Mouse (Mus musculus) urinary bladder, postnatal 4 days (tissue): ENCODE results near the gene Zfp426.

ENCODE experiments used
- DNase-seq, 2 experiments: peaks; one replicate each; pipeline ENCODE4 v3.0.0; 2021 to 2022; ENCODE audit warnings: low spot score in 2 of 2

Zfp426 gene

DNA sequence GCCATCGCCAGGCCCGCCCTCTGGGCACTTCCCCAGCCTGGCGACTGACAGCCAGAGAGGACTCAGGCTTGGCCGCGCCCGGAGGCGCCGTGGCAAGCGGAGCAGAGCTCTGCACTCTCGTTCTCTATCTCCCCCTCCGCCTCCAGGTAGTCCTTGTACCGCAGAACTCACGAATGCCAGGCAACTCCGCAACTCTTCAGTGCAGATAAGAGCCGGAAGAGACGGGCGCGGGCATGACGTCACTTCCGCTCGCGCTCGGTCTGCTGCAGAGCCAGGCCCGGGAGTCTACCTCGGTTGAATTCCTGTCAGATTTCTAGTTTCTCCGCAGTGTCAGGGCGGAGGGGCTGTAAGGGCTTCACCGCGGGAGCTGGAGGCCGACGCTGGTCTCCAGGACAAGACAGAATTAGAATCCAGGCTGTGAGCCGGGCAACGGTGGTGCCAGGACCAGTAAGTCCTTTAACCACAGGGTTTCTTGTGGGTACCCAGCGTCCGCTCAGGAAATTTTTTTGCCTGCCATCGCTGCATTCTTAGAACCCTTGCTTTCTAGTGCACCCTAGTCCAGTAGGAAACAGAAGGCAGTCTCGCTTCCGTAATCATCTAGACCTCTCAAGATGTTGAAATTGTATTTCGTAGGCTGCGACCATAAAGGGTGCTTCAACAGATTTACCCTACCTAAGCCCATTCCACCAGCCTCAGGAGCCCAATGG lies at the start of gene Zfp426:
Gene Zfp426, minus strand, starts transcription at position 220 of the 707 bp plus-strand sequence.
- peak; percentile 71 to 81 for DNase-seq

- DNase-seq, result no peak
Measured at GRCm38 (mm10) chr9:20536598-20536997, 44.1 kb upstream of the Zfp426 start.

- no peak for DNase-seq
Measured at GRCm38 (mm10) chr9:20534326-20534926, 41.9 kb upstream of the Zfp426 start.

GRCm38 (mm10) chr9:20521306-20521957 lies 28.9 kb upstream of the Zfp426 start, which contains the start of gene Zfp266:
Gene Zfp266, minus strand, starts transcription at chr9:20521417.
- peak; percentile 84 to 93 for DNase-seq

DNA sequence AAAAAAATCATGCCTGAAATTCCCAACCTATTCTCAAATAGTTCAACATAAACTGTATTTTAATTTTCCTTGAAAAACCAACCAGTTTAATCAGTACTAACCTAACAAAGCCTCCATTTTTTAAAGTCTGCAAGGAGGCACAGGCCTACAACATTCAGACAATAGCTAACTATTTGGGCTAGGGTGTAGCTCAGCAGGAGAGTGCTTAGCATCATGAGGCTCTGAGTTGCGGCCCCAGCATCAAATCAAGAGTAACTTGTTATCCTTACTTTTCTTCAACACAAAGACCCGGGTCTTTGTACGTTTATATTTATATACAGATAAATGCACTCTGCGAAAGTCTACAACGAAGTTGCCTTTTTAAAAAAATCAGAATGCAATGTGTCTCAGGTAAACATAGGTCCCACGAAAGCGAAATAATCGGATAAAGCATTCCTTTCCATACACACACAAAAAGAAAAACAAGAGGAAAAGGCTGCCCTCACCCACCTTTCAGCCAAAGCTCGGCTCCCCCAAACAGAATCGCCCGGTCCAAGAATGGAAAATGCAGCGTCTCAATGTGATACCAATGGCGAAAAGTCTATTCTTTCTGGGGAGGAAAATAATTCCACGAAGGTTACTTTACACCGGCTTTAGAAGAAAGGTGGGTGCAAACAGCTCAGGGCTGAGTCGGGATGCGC lies 28.1 kb upstream of the Zfp426 start:
- no peak for DNase-seq

- DNase-seq, result no peak
Measured at GRCm38 (mm10) chr9:20519949-20520348, 27.4 kb upstream of the Zfp426 start.

DNA sequence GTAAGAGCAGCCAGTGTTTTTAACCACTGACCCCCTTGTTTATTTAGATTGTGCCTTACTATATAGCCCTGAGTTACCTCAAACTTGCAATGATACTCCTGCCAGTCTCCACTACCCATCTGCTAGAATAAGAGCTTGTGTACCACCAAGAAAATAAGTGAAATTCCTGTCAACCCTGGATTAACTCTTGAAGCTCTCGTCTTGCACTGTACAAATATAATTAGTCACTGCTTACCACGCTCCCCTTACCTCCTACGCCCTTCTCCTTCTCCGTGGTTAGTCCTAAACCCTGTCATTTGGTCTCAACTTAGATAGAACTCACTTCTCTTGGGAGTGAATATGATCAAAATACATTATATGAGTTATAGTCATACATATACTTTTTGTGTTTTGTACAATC lies 26.2 kb upstream of the Zfp426 start:
- no peak for DNase-seq

DNA sequence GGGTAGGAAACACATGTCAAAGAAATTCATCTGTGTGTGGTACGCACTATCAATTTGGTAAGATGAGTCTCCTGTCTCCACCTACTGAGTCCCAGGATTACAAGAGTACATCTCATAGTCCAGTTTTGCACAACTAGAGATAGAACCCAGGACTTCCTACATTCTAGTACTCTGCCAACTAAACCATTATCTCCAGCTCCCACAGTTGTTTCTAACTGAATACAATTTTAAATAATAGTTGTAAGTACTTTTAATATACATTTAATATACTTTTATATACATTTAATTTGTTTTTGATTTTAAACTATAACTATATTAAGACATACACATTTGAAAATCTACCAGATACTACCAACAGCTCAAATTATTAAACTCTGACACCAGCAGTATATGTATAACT lies 25.2 kb upstream of the Zfp426 start:
- no peak for DNase-seq

- no peak for DNase-seq
Measured at GRCm38 (mm10) chr9:20514016-20514415, 21.5 kb upstream of the Zfp426 start.

DNA sequence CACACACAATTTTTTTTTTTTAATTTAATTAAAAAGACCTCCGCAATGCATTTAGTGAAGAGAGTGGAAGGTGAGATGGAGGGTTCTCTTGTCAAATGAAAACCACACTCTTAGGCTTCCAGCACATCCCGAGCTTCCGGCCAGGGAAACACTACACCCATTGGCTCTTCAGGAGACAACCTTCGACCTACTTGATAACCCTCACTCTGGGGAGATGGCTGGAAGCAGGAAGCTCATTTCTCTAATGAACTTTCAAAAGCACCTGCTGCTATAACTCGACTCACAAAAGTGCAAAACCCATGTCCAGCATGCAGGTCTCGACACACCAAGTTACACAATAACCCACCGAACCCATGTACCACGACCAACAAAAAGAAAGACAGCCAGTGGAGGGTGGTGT lies 20.2 kb upstream of the Zfp426 start:
- no peak for DNase-seq

DNA sequence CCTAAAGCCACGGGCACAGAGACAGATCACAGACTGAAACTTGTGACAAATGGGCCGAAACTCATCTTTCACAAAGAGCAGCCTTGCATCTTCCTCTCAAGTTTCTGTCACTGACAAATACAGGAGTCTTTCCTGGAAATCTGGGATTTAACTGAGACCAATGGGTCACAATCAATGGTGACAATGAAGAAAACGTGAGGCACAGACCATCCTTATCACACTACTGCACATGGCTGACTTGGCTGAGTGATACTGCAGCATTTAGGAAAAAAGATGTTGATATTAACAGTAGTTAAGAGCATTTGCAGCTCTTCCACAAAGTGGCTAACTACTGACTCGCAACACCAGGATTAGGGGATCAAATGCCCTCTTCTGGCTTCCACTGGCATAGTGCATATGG lies 19.1 kb upstream of the Zfp426 start:
- no peak for DNase-seq

GRCm38 (mm10) chr9:20510346-20510745 lies 17.8 kb upstream of the Zfp426 start:
- DNase-seq, result no peak

DNA sequence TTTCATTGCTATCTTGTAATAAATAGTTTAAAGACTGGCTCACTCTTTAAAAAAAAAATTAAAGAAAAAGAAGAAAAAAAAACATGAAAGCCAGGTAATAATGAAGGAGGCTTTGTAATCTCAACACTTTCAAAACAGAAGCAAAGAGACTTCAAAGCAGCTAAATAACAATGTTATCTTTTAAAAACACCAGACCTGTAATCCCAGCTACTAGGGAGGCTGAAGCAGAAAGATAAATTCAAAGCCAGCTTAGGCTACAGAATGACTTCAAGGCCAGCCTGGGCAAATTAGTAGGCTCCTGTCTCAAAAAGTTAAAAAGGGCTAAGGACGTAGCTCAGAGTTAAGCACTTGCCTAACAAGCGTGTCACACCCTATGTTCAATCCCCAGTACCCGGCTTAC lies 17.1 kb upstream of the Zfp426 start:
- no peak for DNase-seq

DNA sequence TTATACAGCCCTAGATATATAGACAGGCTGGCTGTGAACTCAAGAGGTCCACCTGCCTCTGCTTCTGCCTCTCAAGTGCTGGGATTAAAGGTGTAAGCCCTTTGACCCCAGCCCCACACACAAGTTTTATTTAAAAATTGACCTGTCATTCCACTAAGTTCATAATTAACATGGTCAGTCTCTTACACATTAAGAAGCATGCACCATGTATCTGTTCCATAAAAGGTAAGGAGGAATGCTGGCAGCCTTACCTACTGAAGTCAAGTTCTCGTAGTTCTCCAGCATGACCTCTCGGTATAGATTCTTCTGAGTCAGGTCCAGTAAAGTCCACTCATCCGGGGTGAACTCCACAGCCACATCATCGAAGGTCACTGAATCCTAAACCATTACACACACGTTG lies 12.3 kb upstream of the Zfp426 start:
- DNase-seq, result no peak

DNA sequence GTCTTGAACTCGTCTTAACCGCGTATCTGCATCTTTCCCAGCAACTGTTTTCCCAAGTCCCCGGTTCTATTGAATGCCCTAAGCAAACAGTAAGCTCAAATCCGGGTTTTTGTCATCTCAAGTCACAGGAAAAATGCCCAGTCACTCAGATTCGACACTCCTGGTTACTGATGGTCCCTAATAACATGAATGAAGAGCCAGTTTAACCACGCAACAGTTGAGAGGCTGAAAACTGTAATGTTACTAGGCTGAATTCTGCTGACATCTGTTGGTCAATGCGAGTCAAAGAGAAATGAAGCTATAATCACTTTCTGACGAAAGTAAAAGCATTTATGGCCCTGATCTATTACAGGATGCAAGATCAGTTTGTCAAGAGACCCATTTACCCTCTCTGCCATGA lies 735 bp upstream of the Zfp426 start:
- no peak for DNase-seq

DNA sequence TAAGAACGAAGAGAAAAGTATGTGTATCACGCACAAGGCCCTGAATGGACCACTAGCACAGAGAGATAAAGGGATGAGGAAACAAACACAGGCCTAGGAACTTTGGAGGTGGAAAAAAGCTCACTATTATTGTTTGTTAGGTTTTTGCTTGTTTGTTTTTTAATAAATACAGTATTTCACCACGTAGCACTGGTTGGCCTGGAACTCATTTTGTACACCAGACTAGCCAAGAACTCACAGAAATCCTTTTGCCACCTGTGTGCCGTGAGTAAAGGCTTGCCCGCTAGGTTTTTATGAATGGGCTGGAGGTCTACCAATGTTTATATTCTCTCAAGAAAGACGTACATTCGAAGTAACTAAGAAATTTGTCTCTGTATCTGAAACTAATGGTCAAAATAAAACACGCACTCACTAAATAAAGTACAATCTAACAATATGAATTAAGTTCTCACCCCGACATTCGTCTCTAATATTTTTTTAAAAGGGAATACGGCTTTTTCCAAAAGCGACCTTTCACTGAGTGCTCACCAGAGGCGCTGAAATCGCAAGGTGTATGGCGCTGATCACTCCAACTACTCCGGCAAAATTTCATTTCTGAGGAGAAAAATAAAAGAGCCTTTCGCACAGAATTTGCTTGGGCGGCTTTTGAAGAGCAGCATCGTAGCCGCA lies 554 bp downstream of the Zfp426 start:
- no peak for DNase-seq

- no peak for DNase-seq
Measured at GRCm38 (mm10) chr9:20489536-20489935, 3.0 kb downstream of the Zfp426 start.

DNA sequence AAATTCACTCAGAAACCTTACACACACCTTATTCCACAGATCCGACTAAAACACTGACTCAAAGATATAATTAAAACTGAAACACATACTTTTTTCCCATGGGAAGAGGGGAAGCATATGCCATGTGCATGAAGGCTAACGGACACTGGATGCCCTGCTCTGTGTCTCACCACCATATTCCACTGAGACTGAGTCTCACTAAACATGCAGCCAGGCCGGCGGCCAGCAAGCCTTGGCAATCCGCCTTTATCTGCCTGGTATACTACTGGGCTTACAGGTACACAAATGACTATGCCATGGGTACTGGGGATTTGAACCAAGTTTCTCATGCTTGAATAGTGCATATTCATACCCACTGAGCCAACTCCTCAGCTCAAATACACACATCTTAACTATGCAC lies 13.2 kb downstream of the Zfp426 start:
- no peak for DNase-seq

GRCm38 (mm10) chr9:20476632-20477031 lies 15.9 kb downstream of the Zfp426 start:
- DNase-seq, result no peak

DNA sequence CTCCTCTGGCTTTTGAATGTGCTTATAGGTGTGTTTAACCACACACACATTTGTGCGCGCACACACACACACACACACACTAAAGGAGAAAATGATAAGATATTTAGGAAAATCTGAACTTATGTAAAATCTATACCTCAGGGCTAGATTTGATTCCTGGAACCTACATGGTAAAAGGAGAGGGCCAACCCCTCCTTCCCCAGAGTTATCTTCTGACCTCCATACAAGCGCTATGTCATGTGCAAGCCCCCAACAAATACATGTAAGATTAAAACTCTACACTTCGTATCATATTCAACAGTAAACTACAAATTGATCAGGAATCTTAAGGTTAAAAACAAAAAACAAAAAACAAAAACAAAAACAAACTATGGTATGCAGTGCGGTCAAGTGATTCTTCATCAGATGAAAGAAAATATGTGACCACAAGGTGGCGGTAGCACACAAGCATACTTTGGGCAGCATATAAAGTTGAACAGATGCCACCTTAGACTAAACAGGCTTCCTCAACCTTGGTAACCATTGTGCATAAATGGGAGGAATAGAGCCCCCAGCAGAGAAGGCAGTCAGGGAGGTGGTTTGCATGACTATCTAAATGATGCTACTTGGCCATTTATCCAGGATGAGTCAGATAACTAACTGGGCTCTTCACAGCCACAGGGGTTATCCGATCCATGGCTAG lies 25.6 kb downstream of the Zfp426 start:
- DNase-seq, result no peak
